Mouse (Mus musculus) v-Abl transformed pro-B cells (cell line): ENCODE results near the gene Tbc1d22a.

ENCODE experiments used
- in situ Hi-C, 2 experiments: fragments of 400-800 bp; cut with MboI; formaldehyde crosslinking; loops; one replicate each; pipeline ENCODE4 v1.15.1; 2025; ENCODE audit not compliant: unreplicated experiment in 2 of 2

The Tbc1d22a gene

DNA sequence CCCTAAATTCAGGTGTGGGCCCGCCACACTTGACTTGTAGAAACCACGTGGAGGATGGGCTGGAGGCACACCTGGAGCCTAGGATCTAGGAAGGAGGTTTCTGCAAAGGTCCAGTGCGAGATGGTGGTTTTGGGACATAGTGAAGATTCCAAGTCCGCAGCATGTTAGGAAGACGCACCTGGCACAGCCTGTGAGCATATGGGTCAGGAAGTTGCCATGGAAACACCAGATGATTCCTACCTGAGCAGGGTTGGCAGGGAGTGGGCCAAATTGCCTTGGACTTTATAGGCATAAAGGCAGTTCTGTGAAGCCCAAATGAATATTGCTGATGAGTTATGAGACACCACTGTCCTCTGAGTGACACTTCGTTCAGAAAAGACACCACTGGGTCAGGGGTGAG is 321.1 kb downstream of the Tbc1d22a start:
- in situ Hi-C loops: no loop called here

DNA sequence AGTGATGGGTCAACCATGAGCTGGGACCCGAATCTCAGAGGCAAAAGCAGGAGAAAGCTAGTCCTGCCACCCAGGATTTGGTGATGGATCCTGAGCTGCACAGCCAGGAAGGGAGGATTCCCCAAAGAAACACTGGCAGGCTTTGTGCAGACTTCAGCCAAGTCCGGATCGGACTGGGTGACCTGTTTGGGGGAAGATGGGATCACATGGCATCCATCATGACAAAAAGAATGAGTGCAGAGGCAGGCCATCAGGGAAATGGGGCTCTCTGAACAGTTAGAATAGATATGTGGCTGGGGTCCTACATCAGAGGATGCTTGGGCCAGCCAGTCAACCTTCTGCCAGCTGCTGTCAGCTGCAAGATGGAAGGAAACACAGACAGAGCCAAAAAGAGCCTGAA is 328.1 kb downstream of the Tbc1d22a start:
- in situ Hi-C loops: no loop called here

DNA sequence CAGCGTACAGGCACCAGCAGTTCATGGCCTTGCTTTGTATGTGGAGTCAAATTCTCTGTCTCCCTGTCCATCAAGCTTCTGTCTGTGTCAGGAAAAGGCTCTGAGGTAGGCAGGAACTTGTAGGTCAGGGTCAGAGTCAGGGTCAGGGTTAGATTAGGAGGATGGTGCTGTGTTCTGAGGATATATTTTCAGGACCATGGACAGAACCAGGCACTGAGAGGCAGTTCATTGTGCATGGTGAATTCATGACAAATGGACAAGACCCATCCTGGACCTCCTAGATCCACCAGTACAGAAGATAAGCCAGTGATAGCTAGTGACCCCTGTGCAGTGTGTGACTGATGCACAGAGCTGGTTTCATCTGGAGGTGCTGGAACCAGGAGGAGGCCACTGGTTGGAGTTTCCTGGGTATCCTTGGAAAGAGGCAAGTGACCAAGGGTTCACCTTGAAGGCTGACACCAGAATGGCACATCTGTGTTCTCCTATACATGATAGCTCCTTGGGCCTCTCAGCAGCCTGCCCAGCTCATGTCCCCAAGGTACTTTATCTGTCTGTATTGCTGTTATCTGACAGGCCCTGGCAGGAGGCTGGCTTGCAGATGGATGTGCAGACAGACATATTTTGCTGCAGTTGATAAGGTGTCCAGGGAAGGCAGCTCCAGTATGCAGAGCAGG is 330.0 kb downstream of the Tbc1d22a start:
- in situ Hi-C loops: no loop called here
